Mouse (Mus musculus) myocyte (in vitro differentiated cells): ENCODE data around the gene Ptgdr2. TPM values are rescaled to one million over a fixed set of nuclear protein-coding genes. Genes with fewer than 3 reads are reported as not detected.

Experiments used
- H3K27me3 ChIP-seq: one replicate; pipeline ENCODE4 v1.6.1; 2011; ENCODE audit not compliant: control insufficient read depth, insufficient read depth, insufficient read length
- H3K36me3 ChIP-seq: one replicate; pipeline ENCODE4 v1.6.1; 2011; ENCODE audit not compliant: control insufficient read depth, insufficient read depth
- H3K4me2 ChIP-seq: one replicate; pipeline ENCODE4 v1.6.1; 2011; ENCODE audit warnings: low read depth, control low read depth
- H3K4me3 ChIP-seq: one replicate; pipeline ENCODE4 v1.5.1; 2011; ENCODE audit warnings: mild to moderate bottlenecking, control low read depth, moderate library complexity
- H3K79me2 ChIP-seq: one replicate; pipeline ENCODE4 v1.6.1; 2011; ENCODE audit not compliant: control insufficient read depth, insufficient read depth
- H3ac ChIP-seq: one replicate; pipeline ENCODE4 v1.6.1; 2011; ENCODE audit not compliant: control insufficient read depth, insufficient read length
- CEBPB ChIP-seq: IDR thresholded peaks from 2 replicates; pipeline ENCODE4 v1.6.1; 2011; ENCODE audit warnings: mild to moderate bottlenecking, moderate library complexity; ENCODE audit not compliant: poor library complexity, insufficient read depth, severe bottlenecking
- E2F4 ChIP-seq: IDR thresholded peaks from one replicate; pipeline ENCODE4 v1.6.1; 2011; ENCODE audit warnings: mild to moderate bottlenecking, control low read depth, moderate library complexity; ENCODE audit not compliant: insufficient read depth
- MAX ChIP-seq: IDR thresholded peaks from one replicate; pipeline ENCODE4 v1.6.1; 2011; ENCODE audit warnings: low read depth, mild to moderate bottlenecking, control low read depth
- MYOD1 ChIP-seq, 3 experiments: IDR thresholded peaks; one replicate each; pipeline ENCODE4 v1.6.1; 2011; ENCODE audit warnings: control low read depth in 2 of 3, low read depth in 2 of 3, mild to moderate bottlenecking in 2 of 3, moderate library complexity in 1 of 3; ENCODE audit not compliant: insufficient read length in 2 of 3, control insufficient read depth in 1 of 3
- MYOG ChIP-seq, 3 experiments: IDR thresholded peaks; one replicate each; pipeline ENCODE4 v1.6.1; 2011; ENCODE audit warnings: control low read depth in 2 of 3, low read depth in 2 of 3, mild to moderate bottlenecking in 2 of 3; ENCODE audit not compliant: insufficient read length in 2 of 3, control insufficient read depth in 1 of 3, insufficient read depth in 1 of 3
- POLR2A ChIP-seq: IDR thresholded peaks from one replicate; pipeline ENCODE4 v1.6.1; 2011; ENCODE audit warnings: low read depth, mild to moderate bottlenecking, control low read depth, moderate library complexity; ENCODE audit not compliant: insufficient read length
- POLR2AphosphoS2 ChIP-seq: IDR thresholded peaks from one replicate; pipeline ENCODE4 v1.6.1; 2011; ENCODE audit warnings: low read depth, control low read depth; ENCODE audit not compliant: insufficient read length
- REST ChIP-seq: IDR thresholded peaks from one replicate; pipeline ENCODE4 v1.6.1; 2011; ENCODE audit warnings: mild to moderate bottlenecking, control low read depth, moderate library complexity; ENCODE audit not compliant: insufficient read depth, insufficient read length
- SRF ChIP-seq: IDR thresholded peaks from one replicate; pipeline ENCODE4 v1.6.1; 2011; ENCODE audit warnings: low read depth; ENCODE audit not compliant: control insufficient read depth, insufficient read length
- TCF12 ChIP-seq: IDR thresholded peaks from one replicate; pipeline ENCODE4 v1.6.1; 2011; ENCODE audit warnings: mild to moderate bottlenecking, control low read depth; ENCODE audit not compliant: poor library complexity, insufficient read depth, severe bottlenecking
- TCF3 ChIP-seq: IDR thresholded peaks from one replicate; pipeline ENCODE4 v1.6.1; 2011; ENCODE audit warnings: low read depth, control low read depth; ENCODE audit not compliant: insufficient read length
- USF1 ChIP-seq: IDR thresholded peaks from one replicate; pipeline ENCODE4 v1.6.1; 2011; ENCODE audit warnings: low read depth, mild to moderate bottlenecking, control low read depth, moderate library complexity
- polyA plus RNA-seq: library from polyadenylated mRNA; unstranded; fragments of >200 nt; fragmentation: generic; extraction: Trizol; gene quantifications from one replicate; pipeline ENCODE4 v1.2.1, GENCODE M21; 2012; ENCODE audit warnings: missing spikeins

Ptgdr2 gene
- polyA plus RNA-seq, 1 experiment: 0.10 TPM

GRCm38 (mm10) chr19:10916506-10916905, 20.5 kb upstream of the Ptgdr2 start:
- peaks cover 10% of the 10 kb centered on the region for H3K27me3 ChIP-seq
- H3K36me3 ChIP-seq: no peaks in the 10 kb centered on the region
- H3K4me2 ChIP-seq: no peak overlapping the region
- TF ChIP-seq POLR2A (no peak), MYOG (IDR thresholded peaks at IDR 0.05; ENCODE audit: control insufficient read depth in 1 of 3, insufficient read depth in 1 of 3, insufficient read length in 2 of 3, low read depth in 2 of 3) (no peak), TCF12 (no peak), SRF (no peak), USF1 (no peak), POLR2AphosphoS2 (no peak), REST (no peak), E2F4 (no peak), CEBPB (no peak), TCF3 (no peak), MAX (no peak), MYOD1 (IDR thresholded peaks at IDR 0.05; ENCODE audit: control insufficient read depth in 1 of 3, insufficient read length in 2 of 3, low read depth in 2 of 3) (no peak)
- H3ac ChIP-seq: no peak overlapping the region
- no peaks in the 10 kb centered on the region for H3K79me2 ChIP-seq
- no peak overlapping the region for H3K4me3 ChIP-seq

DNA sequence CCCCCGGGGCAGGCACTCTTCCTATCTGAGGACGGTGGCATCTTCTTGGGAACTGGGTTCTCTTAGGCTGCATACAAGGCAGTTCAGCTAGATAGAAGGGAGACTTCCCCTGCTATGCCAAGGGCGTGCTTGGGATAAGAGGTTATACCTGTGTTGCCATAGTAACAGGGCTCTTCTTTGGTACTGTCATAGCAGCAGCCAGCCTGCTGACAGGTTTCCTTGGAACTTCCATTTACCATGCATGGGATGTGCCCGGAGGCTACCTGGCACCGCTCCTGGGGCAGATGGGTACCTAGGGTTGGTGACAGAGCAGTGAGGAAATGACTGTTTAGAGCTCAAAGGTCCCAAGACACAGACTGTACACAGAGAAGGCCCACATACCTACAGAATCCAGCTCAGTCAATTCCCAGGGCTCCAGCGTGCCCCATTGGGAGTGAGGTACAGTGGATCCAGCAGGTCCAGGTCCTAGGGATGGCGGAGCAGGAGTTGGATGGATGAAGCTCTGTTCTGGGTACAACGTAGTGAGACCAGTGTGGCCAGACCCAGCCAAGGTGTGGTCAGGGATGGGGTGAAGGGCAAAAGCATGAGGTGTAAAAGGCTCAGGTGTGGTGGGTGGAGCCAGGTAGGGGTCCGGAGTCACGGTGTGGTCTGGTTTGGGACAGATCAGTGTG, 18.5 kb upstream of the Ptgdr2 start:
- no peak overlapping the region for H3ac ChIP-seq

GRCm38 (mm10) chr19:10920532-10920931, 16.4 kb upstream of the Ptgdr2 start, which contains the start of gene Zp1:
Gene Zp1, minus strand, starts transcription at chr19:10920632.
- Histone ChIP-seq H3K27me3 (peaks cover 10% of the 10 kb centered on the region), H3K79me2 (no peaks in the 10 kb centered on the region), H3ac (no peak within 1 kb of the TSS), H3K4me3 (no peak within 1 kb of the TSS), H3K36me3 (no peaks in the 10 kb centered on the region), H3K4me2 (no peak within 1 kb of the TSS)
- TF ChIP-seq POLR2AphosphoS2 (no peak), SRF (no peak), POLR2A (no peak), TCF3 (no peak), MAX (no peak), CEBPB (no peak), MYOG (IDR thresholded peaks at IDR 0.05; ENCODE audit: control insufficient read depth in 1 of 3, insufficient read depth in 1 of 3, insufficient read length in 2 of 3, low read depth in 2 of 3) (no peak), REST (no peak), USF1 (no peak), MYOD1 (IDR thresholded peaks at IDR 0.05; ENCODE audit: control insufficient read depth in 1 of 3, insufficient read length in 2 of 3, low read depth in 2 of 3) (no peak), E2F4 (no peak), TCF12 (no peak)

More for the DNA sequence above, 18.5 kb upstream of the Ptgdr2 start:
- H3K4me3 ChIP-seq: no peak overlapping the region
- peaks cover 10% of the 10 kb centered on the region for H3K27me3 ChIP-seq
- no peaks in the 10 kb centered on the region for H3K79me2 ChIP-seq
- no peak overlapping the region for H3K4me2 ChIP-seq
- H3K36me3 ChIP-seq: no peaks in the 10 kb centered on the region
- TF ChIP-seq TCF3 (no peak), E2F4 (no peak), POLR2A (no peak), POLR2AphosphoS2 (no peak), REST (no peak), SRF (no peak), CEBPB (no peak), MAX (no peak), MYOD1 (IDR thresholded peaks at IDR 0.05; ENCODE audit: control insufficient read depth in 1 of 3, insufficient read length in 2 of 3, low read depth in 2 of 3) (no peak), MYOG (IDR thresholded peaks at IDR 0.05; ENCODE audit: control insufficient read depth in 1 of 3, insufficient read depth in 1 of 3, insufficient read length in 2 of 3, low read depth in 2 of 3) (no peak), USF1 (no peak), TCF12 (no peak)

DNA sequence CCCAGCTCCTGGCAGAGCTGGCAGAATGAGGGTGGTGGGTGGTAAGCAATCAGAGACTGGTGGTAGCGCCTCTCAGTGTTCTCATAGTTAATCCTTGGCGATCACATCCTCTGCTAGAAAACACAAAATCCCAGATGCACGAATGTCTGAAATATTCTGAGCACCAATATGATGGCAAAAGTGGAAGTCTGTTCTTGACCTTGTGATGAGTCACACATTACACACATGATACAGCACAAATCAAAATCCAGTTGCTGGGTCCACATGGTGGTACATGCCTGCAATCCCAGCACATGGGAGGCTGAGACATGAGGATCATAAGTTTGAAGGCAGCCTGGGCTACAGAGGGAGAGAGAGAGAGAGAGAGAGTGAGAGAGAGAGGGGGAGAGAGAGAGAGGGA, 15.9 kb upstream of the Ptgdr2 start:
- Histone ChIP-seq H3K27me3 (peaks cover 10% of the 10 kb centered on the region), H3K36me3 (no peaks in the 10 kb centered on the region), H3K79me2 (no peaks in the 10 kb centered on the region), H3K4me2 (no peak overlapping the region), H3ac (no peak overlapping the region), H3K4me3 (no peak overlapping the region)
- TF ChIP-seq E2F4 (no peak), POLR2AphosphoS2 (no peak), TCF12 (no peak), MYOG (IDR thresholded peaks at IDR 0.05; ENCODE audit: control insufficient read depth in 1 of 3, insufficient read depth in 1 of 3, insufficient read length in 2 of 3, low read depth in 2 of 3) (no peak), POLR2A (no peak), SRF (no peak), CEBPB (no peak), USF1 (no peak), REST (no peak), MYOD1 (IDR thresholded peaks at IDR 0.05; ENCODE audit: control insufficient read depth in 1 of 3, insufficient read length in 2 of 3, low read depth in 2 of 3) (no peak), TCF3 (no peak), MAX (no peak)
